ENCODE assay signal across 10 mouse cellular contexts in the genomic region with DNA sequence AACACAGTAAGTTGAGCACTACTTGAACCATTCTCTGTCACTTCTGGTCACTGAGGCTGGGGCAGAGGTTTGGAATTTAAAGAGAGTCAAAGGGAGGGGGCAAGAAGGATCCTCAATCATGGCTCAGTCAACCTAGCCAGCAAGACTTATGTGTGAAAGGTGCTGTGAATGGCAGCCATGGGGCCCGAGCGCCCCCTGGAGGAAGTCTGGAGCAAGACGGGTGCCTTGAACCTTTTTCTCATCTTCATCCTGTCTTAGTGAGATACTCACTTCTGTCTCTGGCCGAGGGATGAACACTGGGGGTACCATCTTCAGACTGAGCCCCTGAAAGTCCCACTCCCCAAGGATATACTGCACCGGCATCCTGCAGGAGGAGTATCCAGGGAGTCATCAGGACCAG. TPM values are rescaled to one million over a fixed set of nuclear protein-coding genes. Genes with fewer than 3 reads are reported as not detected.
DNase-seq lines count a peak whose midpoint lies in the region; TF ChIP-seq lines count a peak whose summit lies in the region.
"Had no signal": no experiment of that assay in that cellular context is flagged by ENCODE, and none has a peak within 500 bp of the region (broad histone marks: within the 10 kb centered on the region; RNA-seq: fewer than 3 reads in every experiment).

No protein-coding gene starts in this region.

- no peak; the same call in none of the 2 replicates for TF ChIP-seq CTCF in heart, adult 2 months (IDR thresholded peaks at IDR 0.05)
- peak; percentile 95 to 99 (median 98) for TF ChIP-seq CTCF in MEL (IDR thresholded peaks at IDR 0.05 in 2 of 3, conservative IDR thresholded peaks at IDR 0.05 in 1 of 3; ENCODE audit: control insufficient read depth in 1 of 3, insufficient read depth in 1 of 3, low read depth in 2 of 3, low read length in 3 of 3, poor library complexity in 1 of 3, severe bottlenecking in 1 of 3)

- no peaks in the 10 kb centered on the region for H3K79me2 ChIP-seq in heart, adult 2 months (replicated peaks; ENCODE audit: control insufficient read depth, insufficient read depth, low read length)
- H3K79me2 ChIP-seq in MEL (ENCODE audit: control insufficient read depth, insufficient read depth, low read length, poor library complexity): peaks cover 4% of the 10 kb centered on the region; the same call in 1 of the 2 replicates

- TF ChIP-seq RAD21 in MEL (IDR thresholded peaks at IDR 0.05; ENCODE audit: low read depth, low read length): peak; percentile 98

- H3K36me3 ChIP-seq in heart, adult 2 months (ENCODE audit: control insufficient read depth, insufficient read depth, low read length): no peaks in the 10 kb centered on the region
- peaks cover 0 to 11% of the 10 kb centered on the region in 2 experiments; a peak in 2 of 4 replicates for H3K36me3 ChIP-seq in MEL (ENCODE audit: control insufficient read depth in 1 of 2, insufficient read depth in 2 of 2, low read length in 2 of 2)

- no peaks in the 10 kb centered on the region for H3K9me3 ChIP-seq in MEL (replicated peaks; ENCODE audit: insufficient read depth, low read length)
- H3K9me3 ChIP-seq: embryonic facial prominence, embryonic 13.5 days; megakaryocyte, embryonic 14.5 days had no signal

- 3% methylated on average over 5 of the region's 5 CpGs for WGBS in heart, adult 2 months

- H3K4me1 ChIP-seq in heart, adult 2 months (ENCODE audit: control insufficient read depth, insufficient read depth, low read length): peaks cover 2% of the 10 kb centered on the region
- peaks cover 0 to 19% of the 10 kb centered on the region in 2 experiments; a peak in 2 of 4 replicates for H3K4me1 ChIP-seq in MEL (ENCODE audit: control insufficient read depth in 1 of 2, insufficient read depth in 2 of 2, low read length in 2 of 2)

- peak; percentile 87 for TF ChIP-seq EP300 in heart, adult 2 months (IDR thresholded peaks at IDR 0.05; ENCODE audit: insufficient read depth, low read depth, low read length)
- no peak for TF ChIP-seq EP300 in MEL (IDR thresholded peaks at IDR 0.05; ENCODE audit: low read depth in 1 of 2, low read length in 2 of 2)

- peak overlapping the region; percentile 8; the same call in 1 of the 2 replicates for H3K27ac ChIP-seq in heart, adult 2 months
- H3K27ac ChIP-seq in MEL (ENCODE audit: control insufficient read depth, low read depth, low read length): no peak overlapping the region
- H3K27ac ChIP-seq: embryonic facial prominence, embryonic 13.5 days had no signal

- DNase-seq in heart, adult 2 months: peak; percentile 78 to 81
- no peak for DNase-seq in heart, postnatal 25 days (ENCODE audit: low spot score)
- DNase-seq in MEL (ENCODE audit: low read depth, low spot score): peak; percentile 84
- peak; percentile 75 for DNase-seq in cerebellum, adult 11-12 months
- peak; percentile 73 for DNase-seq in gastrocnemius, adult 18-20 months (ENCODE audit: low spot score)
- peak; percentile 37 to 83 for DNase-seq in layer of hippocampus, adult 18-20 months (ENCODE audit: low spot score in 2 of 2)
- peak; percentile 87 for DNase-seq in lung, postnatal 36 days
- peak; percentile 70 to 84 for DNase-seq in spleen, postnatal 10 days (ENCODE audit: low spot score in 2 of 2)

- H3K4me3 ChIP-seq in heart, adult 2 months: no peak overlapping the region
- H3K4me3 ChIP-seq in MEL (ENCODE audit: control insufficient read depth in 1 of 2, insufficient read depth in 1 of 2, low read depth in 2 of 2, low read length in 2 of 2): no peak overlapping the region
- H3K4me3 ChIP-seq: embryonic facial prominence, embryonic 13.5 days had no signal

- no peak overlapping the region for H3K9ac ChIP-seq in heart, adult 2 months (ENCODE audit: low read depth, low read length)
- no peak overlapping the region for H3K9ac ChIP-seq in MEL (ENCODE audit: control insufficient read depth, low read depth, low read length, poor library complexity, severe bottlenecking)
- H3K9ac ChIP-seq: embryonic facial prominence, embryonic 13.5 days had no signal

- H3K27me3 ChIP-seq in heart, adult 2 months (ENCODE audit: control insufficient read depth, insufficient read depth, low read length): no peaks in the 10 kb centered on the region
- no peaks in the 10 kb centered on the region for H3K27me3 ChIP-seq in MEL (ENCODE audit: control insufficient read depth in 1 of 2, insufficient read depth in 2 of 2, low read length in 2 of 2)

- intact Hi-C loops in heart, adult 2 months (cut with DNase I): loop anchor here (1.0 to 5.0 kb wide), 3 partner anchors 42 to 433 kb away; no protein-coding TSS in a partner anchor
- intact Hi-C loops in heart, postnatal 25 days (cut with DNase I): loop anchor here (1.0 to 5.0 kb wide), 3 partner anchors 42 to 649 kb away; a partner anchor contains a TSS

- 0 out of 2 replicates have a peak, but pooled peaks have one; percentile 32 for TF ChIP-seq POLR2A in heart, adult 2 months (IDR thresholded peaks at IDR 0.05; ENCODE audit: insufficient read depth, low read depth, low read length)
- no peak for TF ChIP-seq POLR2A in MEL (IDR thresholded peaks at IDR 0.05; ENCODE audit: control insufficient read depth in 1 of 2, insufficient read depth in 1 of 2, low read depth in 1 of 2, low read length in 2 of 2, poor library complexity in 1 of 2)

TF ChIP-seq in MEL, 35 proteins besides CTCF, POLR2A, EP300 and RAD21:
- TF ChIP-seq HCFC1 (IDR thresholded peaks at IDR 0.05; ENCODE audit: low read depth, low read length): peak; percentile 33; the same call in 1 of the 2 replicates
- peak; percentile 98 for TF ChIP-seq SMC3 (IDR thresholded peaks at IDR 0.05; ENCODE audit: low read depth, low read length)
- no peak for TF ChIP-seq ZMIZ1 (IDR thresholded peaks at IDR 0.05; ENCODE audit: low read depth, low read length)
- TF ChIP-seq BHLHE40 (IDR thresholded peaks at IDR 0.05; ENCODE audit: borderline replicate concordance, low read depth, low read length): no peak
- peak; percentile 98 for TF ChIP-seq ZC3H11A (IDR thresholded peaks at IDR 0.05; ENCODE audit: low read depth, low read length)
- TF ChIP-seq ZKSCAN1 (IDR thresholded peaks at IDR 0.05; ENCODE audit: low read depth, low read length): no peak
- TF ChIP-seq RCOR1 (IDR thresholded peaks at IDR 0.05; ENCODE audit: low read depth, low read length): 0 out of 2 replicates have a peak, but pooled peaks have one; percentile 25
- no peak for TF ChIP-seq MYC (IDR thresholded peaks at IDR 0.05; ENCODE audit: low read depth, low read length)
- no peak for TF ChIP-seq USF2 (IDR thresholded peaks at IDR 0.05; ENCODE audit: borderline replicate concordance in 1 of 2, insufficient read depth in 1 of 2, low read depth in 1 of 2, low read length in 2 of 2)
- peak; percentile 71 for TF ChIP-seq SIN3A (IDR thresholded peaks at IDR 0.05; ENCODE audit: low read length)
- TF ChIP-seq MXI1 (IDR thresholded peaks at IDR 0.05; ENCODE audit: low read depth, low read length): no peak
- no peak for TF ChIP-seq TAL1 (IDR thresholded peaks at IDR 0.05; ENCODE audit: low read length)

RNA-seq across cellular contexts. Expression of a gene that starts 2.2 kb away (rescaled TPM):
- total RNA-seq in heart, adult 2 months (2021): 10 to 100 TPM; 21.2 to 21.4 TPM
- 30.3 and 37.0 TPM in 2 replicates for polyA plus RNA-seq in heart, adult 2 months (2012; rRNA removed)
- total RNA-seq in heart, postnatal 25 days (2021): 10 to 100 TPM; 23.0 to 26.9 TPM
- 7.5 TPM in 2 replicates for total RNA-seq in MEL (2012; rRNA removed)
- 10 to 100 TPM in 1 of 2 experiments, not detected in 1; 11.8 TPM for polyA plus RNA-seq in MEL (2012; ENCODE audit: insufficient read depth in 1 of 2, insufficient read length in 2 of 2, low read depth in 1 of 2, low replicate concordance in 2 of 2, missing spikeins in 1 of 2)
- total RNA-seq in gastrocnemius, adult 18-20 months (2021): 10 to 100 TPM; 11.8 to 13.3 TPM
- 10 to 100 TPM; 14.5 to 14.9 TPM for total RNA-seq in layer of hippocampus, adult 18-20 months (2021)

RNA-seq across cellular contexts. Expression of a gene that starts 4.5 kb away (rescaled TPM):
- total RNA-seq in heart, adult 2 months (2021): 1 to 10 TPM; 5.2 to 6.5 TPM
- 4.1 and 5.0 TPM in 2 replicates for polyA plus RNA-seq in heart, adult 2 months (2012; rRNA removed)
- 1 to 10 TPM; 4.8 to 5.9 TPM for total RNA-seq in heart, postnatal 25 days (2021)
- total RNA-seq in MEL (2012; rRNA removed): 0.35 and 0.36 TPM in 2 replicates
- under 1 TPM in 1 of 2 experiments, not detected in 1; 0.35 TPM for polyA plus RNA-seq in MEL (2012; ENCODE audit: insufficient read depth in 1 of 2, insufficient read length in 2 of 2, low read depth in 1 of 2, low replicate concordance in 2 of 2, missing spikeins in 1 of 2)
- total RNA-seq in gastrocnemius, adult 18-20 months (2021): 10 to 100 TPM; 31.8 to 32.2 TPM
- 1 to 10 TPM; 2.5 to 3.2 TPM for total RNA-seq in layer of hippocampus, adult 18-20 months (2021)

RNA-seq across cellular contexts. Expression of a gene that starts 40.1 kb away (rescaled TPM):
- 100 to 1,000 TPM; 151 to 167 TPM for total RNA-seq in heart, adult 2 months (2021)
- 89.8 and 118 TPM in 2 replicates for polyA plus RNA-seq in heart, adult 2 months (2012; rRNA removed)
- total RNA-seq in heart, postnatal 25 days (2021): 100 to 1,000 TPM; 122 to 198 TPM
- 5.1 and 10.0 TPM in 2 replicates for total RNA-seq in MEL (2012; rRNA removed)
- 10 to 100 TPM in 1 of 2 experiments, not detected in 1; 24.5 TPM for polyA plus RNA-seq in MEL (2012; ENCODE audit: insufficient read depth in 1 of 2, insufficient read length in 2 of 2, low read depth in 1 of 2, low replicate concordance in 2 of 2, missing spikeins in 1 of 2)
- total RNA-seq in gastrocnemius, adult 18-20 months (2021): 1 to 10 TPM; 6.0 to 6.6 TPM
- 1 to 10 TPM; 3.0 to 6.3 TPM for total RNA-seq in layer of hippocampus, adult 18-20 months (2021)

RNA-seq across cellular contexts. Expression of a gene that starts 46.2 kb away (rescaled TPM):
- total RNA-seq in heart, adult 2 months (2021): 10 to 100 TPM; 29.0 to 36.0 TPM
- 26.1 and 40.8 TPM in 2 replicates for polyA plus RNA-seq in heart, adult 2 months (2012; rRNA removed)
- 10 to 100 TPM; 28.3 to 30.9 TPM for total RNA-seq in heart, postnatal 25 days (2021)
- 36.0 and 49.9 TPM in 2 replicates for total RNA-seq in MEL (2012; rRNA removed)
- polyA plus RNA-seq in MEL (2012; ENCODE audit: insufficient read depth in 1 of 2, insufficient read length in 2 of 2, low read depth in 1 of 2, low replicate concordance in 2 of 2, missing spikeins in 1 of 2): 10 to 100 TPM in 1 of 2 experiments, not detected in 1; 42.3 TPM
- total RNA-seq in gastrocnemius, adult 18-20 months (2021): 10 to 100 TPM; 33.6 to 34.8 TPM
- total RNA-seq in layer of hippocampus, adult 18-20 months (2021): 1 to 10 TPM; 1.8 to 2.2 TPM

Comparison
In these comparisons a context has a peak if more than half of its experiments do, and no peak if none do; other contexts are left out.
1. RNA of a gene that starts 4.5 kb away (total RNA-seq): 31.8 to 32.2 TPM in gastrocnemius, adult 18-20 months; 5.2 to 6.5 TPM in heart, adult 2 months, 4.8 to 5.9 TPM in heart, postnatal 25 days, 2.5 to 3.2 TPM in layer of hippocampus, adult 18-20 months and 0.35 to 0.36 TPM in MEL; every median in the first group is over 4 times any median in the second.
2. RNA of a gene that starts 40.1 kb away (total RNA-seq): 122 to 198 TPM in heart, postnatal 25 days and 151 to 167 TPM in heart, adult 2 months; 5.1 to 10.0 TPM in MEL, 6.0 to 6.6 TPM in gastrocnemius, adult 18-20 months and 3.0 to 6.3 TPM in layer of hippocampus, adult 18-20 months; every median in the first group is over 10 times any median in the second.